Mouse (Mus musculus) gastrocnemius, postnatal 36 days (tissue): ENCODE data around the gene Slc44a1. TPM values are rescaled to one million over a fixed set of nuclear protein-coding genes. Genes with fewer than 3 reads are reported as not detected.

Experiments used
- DNase-seq, 2 experiments: peaks; one replicate each; pipeline ENCODE4 v3.0.0; 2022
- intact Hi-C: fragments of 180-260 bp; cut with DNase I; formaldehyde crosslinking; loops from one replicate; pipeline ENCODE4 v1.15.1; 2025
- total RNA-seq, 2 experiments: library from RNA; stranded (reverse); gene quantifications; 2 replicates each; pipeline ENCODE4 v1.2.3; 2021

The Slc44a1 gene
- total RNA-seq, 2 experiments from 2014 or later = 15.7 to 15.9 TPM

- intact Hi-C loops = loop anchor here (5.0 kb wide), 1 partner anchor 210 kb away; no protein-coding TSS in a partner anchor
- DNase-seq = no peak
Observed at GRCm38 (mm10) chr4:53591941-53592340, 151.7 kb downstream of the Slc44a1 start.

DNA sequence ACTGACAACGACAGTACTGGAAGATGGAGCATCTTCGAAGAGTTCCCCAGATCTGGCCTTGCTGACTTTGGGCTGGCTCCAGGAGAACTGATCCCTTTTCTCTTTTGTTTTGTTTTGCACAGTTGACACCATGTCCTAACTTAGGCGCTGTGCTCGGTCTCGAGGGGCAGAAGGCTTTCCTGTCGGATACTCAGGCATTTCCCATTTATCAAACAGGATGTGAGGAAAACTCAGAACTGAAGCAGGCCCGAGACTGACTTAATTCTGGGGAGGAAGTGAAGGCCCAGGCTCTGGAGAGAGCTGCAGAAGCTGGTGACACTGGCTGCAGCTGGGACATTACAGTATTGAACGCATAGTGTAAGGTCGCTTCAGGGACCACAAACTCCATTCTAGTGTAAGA is 152.2 kb downstream of the Slc44a1 start:
- no peak for DNase-seq
- intact Hi-C loops = loop anchor here (5.0 kb wide), 1 partner anchor 210 kb away; no protein-coding TSS in a partner anchor

DNA sequence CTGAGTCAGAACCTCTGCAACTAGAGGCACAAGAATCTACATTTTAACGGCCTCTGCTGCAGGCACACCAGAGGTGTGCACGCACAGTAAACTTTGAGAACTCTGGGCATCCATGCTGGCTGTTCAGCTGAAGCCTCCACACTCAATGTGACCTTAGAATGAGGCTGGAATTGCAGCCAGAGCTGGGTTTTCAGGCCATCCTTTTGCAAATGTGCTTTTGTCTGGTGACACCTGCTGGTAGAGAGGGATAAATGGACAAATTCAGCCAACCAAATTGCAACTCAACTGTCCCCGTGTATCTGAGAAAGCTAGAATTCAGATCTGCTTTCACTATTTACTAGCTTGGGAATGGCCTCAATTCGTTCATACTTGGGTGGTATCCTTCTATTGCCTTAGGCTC is 154.0 kb downstream of the Slc44a1 start:
- peak in 1 of 2 experiments; percentile 47 for DNase-seq
- intact Hi-C loops = loop anchor here (5.0 kb wide), 1 partner anchor 212 kb away; no protein-coding TSS in a partner anchor

- DNase-seq = no peak
- intact Hi-C loops = no loop called here
Observed at GRCm38 (mm10) chr4:53595246-53596062, 155.2 kb downstream of the Slc44a1 start.

- no peak for DNase-seq
- intact Hi-C loops = no loop called here
Observed at GRCm38 (mm10) chr4:53596063-53596895, 156.1 kb downstream of the Slc44a1 start.

DNA sequence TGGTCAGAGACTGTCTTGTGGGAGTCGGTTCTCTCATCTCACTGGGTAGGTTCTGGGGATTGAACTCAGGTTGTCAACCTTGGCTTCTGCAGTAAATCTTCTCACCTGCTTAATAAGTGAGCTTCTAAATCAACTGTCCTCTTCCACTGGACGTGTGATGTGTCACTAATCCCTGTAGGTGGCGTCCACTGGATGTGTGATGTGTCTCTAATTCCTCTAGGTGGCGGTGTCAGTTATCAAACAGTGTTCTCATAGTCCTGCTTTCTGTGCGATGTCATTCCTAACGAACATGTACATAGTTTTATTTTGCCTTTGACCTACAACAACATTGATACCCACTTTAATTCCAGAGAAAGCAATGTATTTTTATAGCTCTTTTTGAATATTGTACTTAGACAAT is 160.2 kb downstream of the Slc44a1 start:
- no peak for DNase-seq
- intact Hi-C loops = loop anchor here (5.0 kb wide), 1 partner anchor 112 kb away; the partner anchor contains the start of gene Fktn

DNA sequence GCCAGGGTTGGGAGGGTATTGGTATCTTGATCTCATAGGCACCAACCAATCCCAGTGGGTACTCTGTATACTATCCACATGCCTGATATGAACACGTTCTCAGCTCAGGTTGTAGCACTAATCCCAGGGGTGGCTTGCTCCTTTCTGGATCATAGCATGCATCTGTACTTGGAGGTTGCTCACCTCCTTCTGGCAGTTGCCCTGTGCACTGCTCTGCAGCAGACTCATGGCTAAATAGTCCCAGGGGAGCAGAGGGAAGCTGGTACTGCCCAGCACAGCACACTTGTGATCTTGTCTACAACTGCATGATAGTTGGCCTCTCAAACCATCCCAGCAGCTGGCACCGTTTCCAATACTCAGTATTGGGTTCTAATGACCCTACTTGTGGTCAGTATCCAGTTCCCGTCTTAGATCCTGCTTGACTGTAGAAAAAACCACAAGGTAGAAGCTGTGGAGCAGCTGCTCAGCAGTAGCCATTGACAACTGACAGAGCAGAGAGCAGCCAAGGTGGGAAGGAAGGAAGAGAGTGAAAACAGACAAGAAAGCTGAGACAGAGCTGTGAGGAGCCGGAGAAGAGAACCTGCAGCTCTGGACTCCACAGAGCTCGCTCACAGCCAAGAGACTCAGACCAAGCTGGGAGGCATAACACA is 174.5 kb downstream of the Slc44a1 start:
- intact Hi-C loops = no loop called here
- DNase-seq = no peak

GRCm38 (mm10) chr4:53617968-53618367 is 177.8 kb downstream of the Slc44a1 start:
- no peak for DNase-seq
- intact Hi-C loops = no loop called here

DNA sequence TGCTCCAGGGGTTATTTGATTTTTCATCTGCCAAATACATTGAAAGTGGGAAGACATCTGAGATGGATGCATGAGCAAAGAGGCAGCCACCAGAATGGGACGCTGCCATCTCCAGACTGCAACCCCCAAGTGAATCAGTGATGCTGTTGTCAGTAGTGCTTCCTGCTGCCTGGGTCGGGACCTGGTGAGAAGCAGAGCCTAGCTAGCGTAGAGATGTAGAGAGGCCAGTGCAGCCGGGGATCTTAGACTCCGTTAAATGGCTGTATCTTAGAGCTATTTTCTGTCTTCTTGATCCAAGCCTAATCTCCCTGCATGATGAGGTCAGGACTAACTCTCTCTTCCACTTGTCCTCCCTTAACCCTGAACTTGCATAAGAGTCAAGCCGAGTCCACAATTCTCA is 179.9 kb downstream of the Slc44a1 start:
- no peak for DNase-seq
- intact Hi-C loops = no loop called here

DNA sequence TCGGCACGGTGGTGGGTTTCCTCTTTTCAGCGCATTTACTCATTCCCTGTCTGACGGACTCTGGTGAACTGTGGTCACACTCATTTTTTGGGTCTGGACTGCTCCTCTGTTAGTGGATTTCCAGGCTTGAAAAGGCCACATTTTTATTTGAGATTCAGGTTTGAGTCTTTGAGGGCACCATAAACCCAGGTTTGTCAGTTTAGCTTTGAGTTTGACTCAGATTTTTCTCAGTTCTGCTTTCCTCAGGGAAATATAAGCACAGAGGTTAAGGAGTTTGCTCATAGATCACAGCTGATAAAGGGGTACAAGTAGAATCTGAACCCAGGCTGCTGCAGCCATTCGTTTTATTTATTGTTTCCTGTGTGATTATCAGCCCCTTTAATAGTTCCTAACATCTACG is 180.9 kb downstream of the Slc44a1 start:
- intact Hi-C loops = no loop called here
- DNase-seq = no peak

GRCm38 (mm10) chr4:53621490-53621889 is 181.3 kb downstream of the Slc44a1 start:
- DNase-seq = no peak
- intact Hi-C loops = no loop called here

- intact Hi-C loops = no loop called here
- DNase-seq = no peak
Observed at GRCm38 (mm10) chr4:53623711-53624110, 183.5 kb downstream of the Slc44a1 start.

DNA sequence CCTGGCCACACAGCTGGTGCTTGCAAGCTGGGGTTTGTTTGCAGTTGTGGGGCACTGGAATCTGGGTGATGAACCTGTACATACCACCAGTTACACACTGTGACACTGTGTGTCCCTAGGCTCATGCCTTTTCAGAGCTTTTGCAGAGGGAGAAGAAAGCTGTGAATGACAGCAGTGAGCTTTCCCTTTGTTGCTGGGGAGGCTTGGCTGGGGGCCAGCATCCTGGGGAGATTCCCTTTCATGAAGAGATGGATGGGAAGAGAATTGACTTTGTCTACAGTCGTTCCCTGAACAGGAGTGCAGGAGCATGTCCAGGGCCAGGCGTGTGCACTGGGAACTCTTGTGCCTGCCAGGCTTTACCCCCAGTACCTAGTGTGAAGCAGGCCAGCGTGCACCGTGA is 184.6 kb downstream of the Slc44a1 start:
- intact Hi-C loops = no loop called here
- no peak for DNase-seq

DNA sequence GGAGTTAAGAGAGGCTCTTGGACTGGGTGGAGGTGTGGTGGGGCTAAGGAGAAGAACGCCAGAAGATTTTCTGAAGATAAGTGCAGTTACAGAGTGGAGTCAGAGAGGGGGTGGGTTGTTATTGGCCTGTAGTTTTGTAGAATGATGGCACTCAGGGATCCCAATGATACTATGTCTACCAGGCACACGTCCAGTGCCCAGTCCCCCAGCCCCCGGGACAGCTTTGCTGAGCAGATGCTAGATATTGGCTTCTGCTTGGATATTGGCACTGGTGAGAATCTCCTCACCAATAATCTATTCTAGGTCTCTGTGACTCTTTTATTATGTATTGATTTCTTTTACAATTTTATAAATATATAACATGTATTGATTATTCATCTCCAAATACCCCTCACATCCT is 185.1 kb downstream of the Slc44a1 start:
- DNase-seq = no peak
- intact Hi-C loops = no loop called here

GRCm38 (mm10) chr4:53628924-53629323 is 188.7 kb downstream of the Slc44a1 start:
- DNase-seq = peak; percentile 38 to 68
- intact Hi-C loops = no loop called here

GRCm38 (mm10) chr4:53630963-53631315 is 190.7 kb downstream of the Slc44a1 start:
- intact Hi-C loops = no loop called here
- DNase-seq = no peak

DNA sequence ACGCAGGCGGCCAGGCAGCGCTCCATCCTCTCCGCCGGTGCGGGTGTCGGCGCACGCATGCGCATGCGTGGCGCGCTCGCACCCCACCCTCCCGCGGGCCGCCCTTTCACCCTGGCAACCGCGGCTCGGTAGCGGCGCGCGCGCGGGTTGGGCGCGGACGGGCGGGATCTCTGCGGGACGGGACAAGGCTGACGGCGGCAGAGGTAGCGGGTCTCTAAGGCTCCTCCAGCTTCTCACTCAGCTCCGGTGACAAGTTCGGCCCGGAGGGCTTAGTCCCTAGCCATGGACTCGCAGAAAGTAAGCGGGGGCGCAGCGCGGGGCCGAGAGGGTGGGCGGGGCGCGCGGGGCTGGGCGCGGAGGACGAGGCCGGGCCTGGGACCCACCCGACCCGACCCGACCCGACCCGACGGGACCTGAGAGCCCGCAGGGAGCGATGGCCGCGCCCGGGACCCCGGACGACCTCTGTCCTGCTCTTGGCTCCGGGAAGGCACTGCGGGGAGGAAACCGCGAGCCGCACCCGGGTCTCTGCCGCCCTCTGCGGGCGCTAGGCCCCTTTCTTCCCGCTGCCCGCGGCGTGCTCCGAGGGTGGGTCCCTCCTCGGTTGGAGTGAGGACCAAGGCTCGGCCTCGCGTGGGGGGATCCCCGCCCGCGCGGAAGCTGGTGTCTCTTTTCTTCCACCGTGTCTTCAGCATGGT is 191.2 kb downstream of the Slc44a1 start, which contains the start of gene Fsd1l:
TSS of gene Fsd1l (plus strand) at position 156 of the 695 bp plus-strand sequence.
- intact Hi-C loops = no loop called here
- DNase-seq = peak; percentile 67 to 69

DNA sequence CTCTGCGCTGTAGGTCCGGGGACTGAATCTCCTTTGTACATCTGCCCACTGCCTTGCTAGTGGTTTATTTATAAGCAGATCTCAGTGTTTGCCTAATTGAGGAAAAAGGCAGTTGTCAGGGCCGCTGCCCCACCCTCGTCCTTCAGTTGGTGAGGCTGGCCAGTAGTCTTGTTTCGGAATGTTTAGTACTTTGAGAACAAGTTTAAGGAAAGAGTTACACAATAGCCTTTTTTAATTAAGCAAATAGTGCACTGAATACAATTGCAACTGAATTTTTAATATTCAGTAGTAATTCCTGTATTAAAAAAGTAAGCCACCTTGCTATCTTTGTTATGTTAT is 191.8 kb downstream of the Slc44a1 start:
- DNase-seq = no peak
- intact Hi-C loops = no loop called here

GRCm38 (mm10) chr4:53635336-53635735 is 195.1 kb downstream of the Slc44a1 start:
- intact Hi-C loops = no loop called here
- no peak for DNase-seq

- DNase-seq = no peak
- intact Hi-C loops = no loop called here
Observed at GRCm38 (mm10) chr4:53637269-53637909, 197.2 kb downstream of the Slc44a1 start.
